Mouse (Mus musculus): ENCODE measurements around the gene Mrgprb8. TPM values are rescaled to one million over a fixed set of nuclear protein-coding genes. Genes with fewer than 3 reads are reported as not detected.
"Not testable (repeated sequence)": the region's sequence is repeated elsewhere in the genome, so short reads cannot be mapped to it uniquely, and the experiment has no call there.

Gene Mrgprb8
- total RNA-seq (2021): not detected

- DNase-seq: no peak
- intact Hi-C loops (cut with DNase I): no loop called here
Measured at GRCm38 (mm10) chr7:48388226-48388625, at the start of gene Mrgprb8. Mrgprb8 (plus strand) TSS chr7:48388526.

GRCm38 (mm10) chr7:48435936-48436335 lies 47.6 kb downstream of the Mrgprb8 start:
- DNase-seq; intact Hi-C loops (cut with DNase I): not testable (repeated sequence)

- no peak for DNase-seq
- intact Hi-C loops (cut with DNase I): no loop called here
Measured at GRCm38 (mm10) chr7:48436581-48436980, 48.3 kb downstream of the Mrgprb8 start.

Other genes starting within 250 kb of the Mrgprb8 start
- not detected for gene Mrgprb5, start 219.5 kb upstream of the Mrgprb8 start, total RNA-seq (2021)
- not detected for gene Mrgprb4, start 189.2 kb upstream of the Mrgprb8 start, total RNA-seq (2021)
- gene Mrgprb1, start 67.8 kb downstream of the Mrgprb8 start, total RNA-seq (2021): under 1 TPM; 0.34 to 0.97 TPM
- not detected for gene Mrgprx2, start 110.8 kb downstream of the Mrgprb8 start, total RNA-seq (2021)
- under 1 TPM; 0.22 to 0.48 TPM for gene Mrgprb2, start 169.6 kb downstream of the Mrgprb8 start, total RNA-seq (2021)

Measured in left cerebral cortex, postnatal 4 days (tissue).